Mouse (Mus musculus): Measurements from ENCODE around the gene 2310034C09Rik.
"Not testable (repeated sequence)": the region's sequence is repeated elsewhere in the genome, so short reads cannot be mapped to it uniquely, and the experiment has no call there.

The 2310034C09Rik gene

GRCm38 (mm10) chr16:88758547-88758946 lies at the start of gene 2310034C09Rik:
Gene 2310034C09Rik, plus strand, starts transcription at chr16:88758847.
- DNase-seq (ENCODE audit: low spot score) = not testable (repeated sequence)

- DNase-seq (ENCODE audit: low spot score) = no peak
Observed at GRCm38 (mm10) chr16:88710757-88711156, 47.9 kb upstream of the 2310034C09Rik start.

- no peak for DNase-seq (ENCODE audit: low spot score)
Observed at GRCm38 (mm10) chr16:88711245-88711644, 47.4 kb upstream of the 2310034C09Rik start.

GRCm38 (mm10) chr16:88716549-88716948 lies 42.1 kb upstream of the 2310034C09Rik start:
- DNase-seq (ENCODE audit: low spot score) = no peak

- no peak for DNase-seq (ENCODE audit: low spot score)
Observed at GRCm38 (mm10) chr16:88720031-88720430, 38.6 kb upstream of the 2310034C09Rik start.

- DNase-seq (ENCODE audit: low spot score) = no peak
Observed at GRCm38 (mm10) chr16:88728812-88729275, 29.8 kb upstream of the 2310034C09Rik start, which contains the start of gene Krtap13-1. Gene Krtap13-1, plus strand, starts transcription at chr16:88728862.

GRCm38 (mm10) chr16:88735391-88735790 lies 23.3 kb upstream of the 2310034C09Rik start:
- DNase-seq (ENCODE audit: low spot score) = no peak

- no peak for DNase-seq (ENCODE audit: low spot score)
Observed at GRCm38 (mm10) chr16:88744750-88745340, 13.8 kb upstream of the 2310034C09Rik start.

GRCm38 (mm10) chr16:88747943-88748342 lies 10.7 kb upstream of the 2310034C09Rik start:
- DNase-seq (ENCODE audit: low spot score) = no peak

- not testable (repeated sequence) for DNase-seq (ENCODE audit: low spot score)
Observed at GRCm38 (mm10) chr16:88751535-88751934, 7.1 kb upstream of the 2310034C09Rik start, which contains the start of gene Krtap13. Gene Krtap13, minus strand, starts transcription at chr16:88751635.

GRCm38 (mm10) chr16:88774106-88774505 lies 15.5 kb downstream of the 2310034C09Rik start, which contains the start of gene 2310057N15Rik:
Gene 2310057N15Rik, minus strand, starts transcription at chr16:88774206.
- DNase-seq (ENCODE audit: low spot score) = no peak

- no peak for DNase-seq (ENCODE audit: low spot score)
Observed at GRCm38 (mm10) chr16:88777596-88777995, 18.9 kb downstream of the 2310034C09Rik start, which contains the start of gene Gm5965. Gene Gm5965, plus strand, starts transcription at chr16:88777896.

GRCm38 (mm10) chr16:88786786-88787185 lies 28.1 kb downstream of the 2310034C09Rik start:
- no peak for DNase-seq (ENCODE audit: low spot score)

All from yolk sac, embryonic 10.5 days (tissue).